Mouse (Mus musculus) liver, postnatal 0 days (tissue): Measurements from ENCODE around the gene Gm17622. TPM values are rescaled to one million over a fixed set of nuclear protein-coding genes. Genes with fewer than 3 reads are reported as not detected.

Experiments used
- ATAC-seq: fragments of 200-750 bp; cut with Nextera tagmentation; 2 replicates; pipeline ENCODE4 v1.8.0; 2017; ENCODE audit warnings: mild to moderate bottlenecking, moderate library complexity
- DNase-seq: peaks from one replicate; pipeline ENCODE4 v3.0.0-alpha.2; 2016
- H3K27ac ChIP-seq: fragments of 300-500 bp; sonication (generic); 2 replicates; pipeline ENCODE4 v1.5.1; 2014; ENCODE audit warnings: antibody characterized with exemption, moderate library complexity, mild to moderate bottlenecking, low read depth
- H3K27me3 ChIP-seq: fragments of 300-500 bp; sonication (generic); 2 replicates; pipeline ENCODE4 v1.6.1; 2014; ENCODE audit warnings: low read length, control low read depth, mixed read lengths; ENCODE audit not compliant: insufficient read depth
- H3K36me3 ChIP-seq: fragments of 300-500 bp; sonication (generic); replicated peaks from 2 replicates; pipeline ENCODE4 v1.6.1; 2014; ENCODE audit warnings: mild to moderate bottlenecking, control low read depth, low read length, moderate library complexity, mixed read lengths; ENCODE audit not compliant: insufficient read depth
- H3K4me1 ChIP-seq: fragments of 300-500 bp; sonication (generic); 2 replicates; pipeline ENCODE4 v1.6.1; 2014; ENCODE audit warnings: antibody characterized with exemption, mild to moderate bottlenecking, control low read depth; ENCODE audit not compliant: insufficient read depth
- H3K4me2 ChIP-seq: fragments of 300-500 bp; sonication (generic); 2 replicates; pipeline ENCODE4 v1.6.1; 2014; ENCODE audit warnings: low read depth, mild to moderate bottlenecking, low read length, moderate library complexity, mixed read lengths
- H3K4me3 ChIP-seq: fragments of 300-500 bp; sonication (generic); 2 replicates; pipeline ENCODE4 v1.5.1; 2014; ENCODE audit warnings: low read depth, low read length
- H3K9ac ChIP-seq: fragments of 300-500 bp; sonication (generic); replicated peaks from 2 replicates; pipeline ENCODE4 v1.6.1; 2014; ENCODE audit warnings: mild to moderate bottlenecking, moderate library complexity
- H3K9me3 ChIP-seq: fragments of 300-500 bp; sonication (generic); 2 replicates; pipeline ENCODE4 v1.6.1; 2016; ENCODE audit warnings: mild to moderate bottlenecking, control low read depth, low read length, mixed read lengths
- CTCF ChIP-seq: sonication (generic); IDR thresholded peaks from 2 replicates; pipeline ENCODE4 v1.5.1; 2016; ENCODE audit warnings: antibody characterized with exemption, low read depth
- EP300 ChIP-seq: IDR thresholded peaks from 2 replicates; pipeline ENCODE4 v1.6.1; 2016; ENCODE audit warnings: antibody characterized with exemption, low read depth, mild to moderate bottlenecking
- WGBS: fragments of 180-500 bp; shearing (Covaris S2); extraction: QIAGEN DNeasy Blood & Tissue Kit; methylation state at CpG from one replicate; pipeline ENCODE4 v1.1.7; 2014; ENCODE audit not compliant: insufficient replicate concordance; 5-methylcytosine and 5-hydroxymethylcytosine counted together
- polyA plus RNA-seq: library from polyadenylated mRNA; unstranded; fragments of >200 nt; fragmentation: Nextera tagmentation; extraction: Ambion mirVana; gene quantifications from 2 replicates; pipeline ENCODE4 v1.2.1, GENCODE M21; 2015

The Gm17622 gene
- polyA plus RNA-seq, 1 experiment from 2014 or later = not detected

- H3K4me3 ChIP-seq = no peak overlapping the region
- 72% methylated on average over 11 of the region's 11 CpGs for WGBS
- no peak overlapping the region for H3K9ac ChIP-seq
- H3K27me3 ChIP-seq = no peaks in the 10 kb centered on the region
- no peak for DNase-seq
- no peaks in the 10 kb centered on the region for H3K9me3 ChIP-seq
- H3K4me1 ChIP-seq = no peaks in the 10 kb centered on the region
- no peak for ATAC-seq
- no peak overlapping the region for H3K27ac ChIP-seq
- H3K4me2 ChIP-seq = no peak overlapping the region
- H3K36me3 ChIP-seq = no peaks in the 10 kb centered on the region
- TF ChIP-seq EP300 = no peak
- no peak for TF ChIP-seq CTCF
Observed at GRCm38 (mm10) chr13:96527856-96528255, 37.3 kb downstream of the Gm17622 start.

DNA sequence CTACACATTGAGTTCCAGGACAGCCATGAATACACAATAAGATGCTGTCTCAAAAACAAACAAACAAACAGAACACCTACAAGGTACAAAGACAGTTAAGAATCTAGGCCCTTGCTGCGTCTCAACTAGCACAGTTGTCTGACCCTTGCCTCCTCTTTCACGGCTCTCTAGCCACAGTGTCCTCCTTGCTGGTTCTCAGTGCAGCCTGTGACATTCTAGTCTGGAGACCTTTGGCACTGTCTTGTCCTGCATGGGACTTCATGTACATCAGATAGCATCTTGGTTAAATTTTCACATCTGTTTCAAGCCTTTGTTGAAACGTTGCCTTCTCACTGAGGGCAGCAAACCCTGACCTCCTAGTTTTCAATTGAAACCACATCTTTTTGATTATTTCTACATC, 38.2 kb downstream of the Gm17622 start:
- Histone ChIP-seq H3K9ac (no peak overlapping the region), H3K4me3 (no peak overlapping the region), H3K27ac (no peak overlapping the region), H3K4me1 (no peaks in the 10 kb centered on the region), H3K36me3 (no peaks in the 10 kb centered on the region), H3K27me3 (no peaks in the 10 kb centered on the region), H3K4me2 (no peak overlapping the region), H3K9me3 (no peaks in the 10 kb centered on the region)
- ATAC-seq (no peak), DNase-seq (no peak)
- TF ChIP-seq EP300 = no peak
- TF ChIP-seq CTCF = no peak
- WGBS = 85% methylated on average over 3 of the region's 3 CpGs

GRCm38 (mm10) chr13:96529542-96529941, 39.0 kb downstream of the Gm17622 start:
- no peak overlapping the region for H3K4me2 ChIP-seq
- no peak for ATAC-seq
- no peaks in the 10 kb centered on the region for H3K36me3 ChIP-seq
- no peaks in the 10 kb centered on the region for H3K27me3 ChIP-seq
- no peaks in the 10 kb centered on the region for H3K4me1 ChIP-seq
- H3K9me3 ChIP-seq = no peaks in the 10 kb centered on the region
- no peak overlapping the region for H3K9ac ChIP-seq
- no peak for DNase-seq
- no peak overlapping the region for H3K27ac ChIP-seq
- TF ChIP-seq EP300 = no peak
- no peak for TF ChIP-seq CTCF
- H3K4me3 ChIP-seq = no peak overlapping the region
- 71% methylated on average over 3 of the region's 3 CpGs for WGBS

- 90% methylated on average over 9 of the region's 9 CpGs for WGBS
- no peaks in the 10 kb centered on the region for H3K36me3 ChIP-seq
- TF ChIP-seq CTCF = no peak
- no peak for TF ChIP-seq EP300
- H3K4me3 ChIP-seq = no peak overlapping the region
- H3K9ac ChIP-seq = no peak overlapping the region
- no peaks in the 10 kb centered on the region for H3K4me1 ChIP-seq
- no peaks in the 10 kb centered on the region for H3K9me3 ChIP-seq
- ATAC-seq (no peak), DNase-seq (no peak)
- no peaks in the 10 kb centered on the region for H3K27me3 ChIP-seq
- no peak overlapping the region for H3K4me2 ChIP-seq
- no peak overlapping the region for H3K27ac ChIP-seq
Observed at GRCm38 (mm10) chr13:96530064-96530463, 39.5 kb downstream of the Gm17622 start.

DNA sequence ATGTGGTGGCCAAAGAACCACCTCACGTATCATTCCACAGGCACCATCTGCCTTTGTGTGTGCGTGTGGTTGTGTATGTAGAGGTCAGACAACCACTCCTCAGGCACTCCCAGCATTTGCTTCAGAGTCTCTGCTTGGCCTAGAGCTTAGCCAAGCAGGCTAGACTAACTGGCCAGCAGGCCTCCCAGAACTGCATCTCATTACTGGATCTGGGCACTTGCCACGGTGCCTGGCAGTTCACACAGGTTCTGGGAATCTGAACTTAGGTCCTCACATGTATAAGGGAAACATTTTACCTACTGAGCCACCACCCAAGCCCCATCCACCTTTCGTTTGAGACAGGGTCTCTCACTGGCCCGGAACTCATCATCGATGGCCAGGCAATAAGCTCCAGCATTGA, 41.6 kb downstream of the Gm17622 start:
- Histone ChIP-seq H3K27me3 (no peaks in the 10 kb centered on the region), H3K27ac (no peak overlapping the region), H3K9me3 (no peaks in the 10 kb centered on the region), H3K4me1 (no peaks in the 10 kb centered on the region), H3K4me3 (no peak overlapping the region), H3K4me2 (no peak overlapping the region), H3K9ac (no peak overlapping the region), H3K36me3 (no peaks in the 10 kb centered on the region)
- WGBS = 82% methylated on average over 6 of the region's 6 CpGs
- TF ChIP-seq CTCF = no peak
- no peak for TF ChIP-seq EP300
- no peak for ATAC-seq
- no peak for DNase-seq

DNA sequence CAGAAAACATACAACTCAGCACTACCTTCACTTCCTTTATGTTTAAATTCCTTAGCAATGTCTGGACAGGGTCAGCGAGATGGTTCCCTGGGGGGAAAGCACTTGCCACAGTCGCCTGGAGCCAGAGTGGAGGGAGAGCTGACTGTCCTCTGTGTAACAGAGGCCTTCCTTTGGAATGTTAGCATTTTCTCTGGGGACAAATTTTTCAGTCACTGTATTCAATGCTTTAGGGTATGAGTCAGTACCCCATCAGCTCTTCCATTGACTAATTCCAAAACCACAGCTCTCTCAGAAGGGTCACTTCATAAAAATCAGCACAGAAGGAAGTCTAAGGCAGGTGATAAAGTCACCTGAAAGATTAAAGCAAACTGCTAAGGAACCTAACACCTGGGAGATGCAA, 43.2 kb downstream of the Gm17622 start:
- ATAC-seq = no peak
- H3K4me1 ChIP-seq = no peaks in the 10 kb centered on the region
- H3K4me2 ChIP-seq = no peak overlapping the region
- H3K9ac ChIP-seq = no peak overlapping the region
- no peak overlapping the region for H3K4me3 ChIP-seq
- H3K27ac ChIP-seq = no peak overlapping the region
- no peaks in the 10 kb centered on the region for H3K36me3 ChIP-seq
- DNase-seq = no peak
- no peak for TF ChIP-seq CTCF
- no peak for TF ChIP-seq EP300
- H3K9me3 ChIP-seq = no peaks in the 10 kb centered on the region
- 76% methylated on average over 2 of the region's 2 CpGs for WGBS
- H3K27me3 ChIP-seq = no peaks in the 10 kb centered on the region
